Mouse (Mus musculus): ENCODE measurements around the gene Aldh2.
"Not testable (repeated sequence)": the region's sequence is repeated elsewhere in the genome, so short reads cannot be mapped to it uniquely, and the experiment has no call there.

Gene Aldh2

DNA sequence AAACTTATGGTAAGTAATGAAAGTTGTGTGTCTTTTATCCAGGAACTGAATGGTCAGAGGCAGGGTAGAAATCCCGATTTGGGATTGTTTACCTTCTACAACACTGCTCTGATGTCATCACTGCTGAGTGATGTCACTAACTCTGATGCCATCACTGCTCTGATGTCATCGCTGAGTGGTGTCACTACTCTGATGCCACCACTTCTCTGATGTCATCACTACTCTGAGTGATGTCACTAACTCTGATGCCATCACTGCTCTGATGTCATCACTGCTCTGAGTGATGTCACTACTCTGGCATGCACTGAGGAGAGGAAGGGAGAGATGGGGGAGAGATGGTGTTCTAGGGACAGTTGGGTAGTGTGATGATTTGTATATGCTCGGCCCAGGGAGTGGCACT, 31.2 kb downstream of the Aldh2 start:
- no peak for ATAC-seq (ENCODE audit: insufficient number of reproducible peaks, low FRiP score, low TSS enrichment)

DNA sequence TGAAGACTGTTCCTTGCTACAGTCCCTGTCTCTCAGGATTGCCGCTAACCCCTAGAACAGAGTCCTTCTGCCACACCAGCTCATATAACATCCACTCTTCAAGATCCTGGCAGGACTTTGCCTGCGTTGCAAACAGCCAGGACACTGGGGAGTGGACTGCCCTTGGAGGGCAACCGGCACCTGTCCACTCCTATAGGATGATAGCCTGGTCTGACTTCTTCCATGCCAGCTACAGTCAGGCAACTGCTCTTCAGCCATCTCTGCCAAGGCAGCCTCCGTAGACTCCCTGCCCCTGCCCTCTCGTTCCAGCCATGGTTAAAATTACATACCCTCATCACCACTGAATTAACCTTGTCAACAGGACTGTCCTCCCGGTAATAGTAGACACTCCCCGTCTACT, 44.4 kb downstream of the Aldh2 start:
- ATAC-seq (ENCODE audit: insufficient number of reproducible peaks, low FRiP score, low TSS enrichment): no peak

DNA sequence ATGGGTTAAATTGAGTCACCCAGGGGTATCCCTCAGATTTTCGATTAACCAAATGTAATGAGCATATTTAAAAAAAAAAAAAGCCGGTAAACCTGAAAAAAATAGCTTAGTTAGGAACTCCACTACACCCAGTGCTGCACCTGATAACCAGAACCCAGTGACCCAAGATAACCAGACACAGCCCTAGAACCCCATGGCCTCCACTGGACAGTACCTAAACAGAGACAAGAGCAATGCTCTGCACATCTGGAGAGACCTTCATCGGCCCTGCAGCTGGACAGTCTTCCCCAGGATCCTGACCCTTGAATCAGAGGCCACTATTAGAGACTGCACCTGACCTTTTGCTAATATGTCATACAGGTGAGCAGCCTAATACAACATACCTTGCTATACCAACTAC, 46.5 kb downstream of the Aldh2 start:
- ATAC-seq (ENCODE audit: insufficient number of reproducible peaks, low FRiP score, low TSS enrichment): no peak

DNA sequence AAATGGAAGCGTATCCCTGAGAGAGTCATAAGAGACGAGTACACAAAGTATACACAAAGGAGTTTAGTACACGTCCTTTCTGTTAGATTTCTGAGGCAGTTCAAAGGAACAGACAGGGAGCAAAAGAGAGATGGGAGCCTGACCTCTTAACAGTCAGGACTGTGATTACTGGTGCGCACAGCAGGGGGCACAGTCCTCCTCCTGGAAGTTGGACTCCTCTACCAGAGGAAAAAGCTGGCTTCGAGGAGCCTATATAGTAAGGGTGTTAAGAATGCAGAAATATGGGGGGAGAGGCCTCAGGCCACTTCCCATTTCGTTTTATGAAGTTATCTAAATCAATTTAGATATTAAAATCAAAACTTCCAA, 47.1 kb downstream of the Aldh2 start:
- ATAC-seq (ENCODE audit: insufficient number of reproducible peaks, low FRiP score, low TSS enrichment): no peak

DNA sequence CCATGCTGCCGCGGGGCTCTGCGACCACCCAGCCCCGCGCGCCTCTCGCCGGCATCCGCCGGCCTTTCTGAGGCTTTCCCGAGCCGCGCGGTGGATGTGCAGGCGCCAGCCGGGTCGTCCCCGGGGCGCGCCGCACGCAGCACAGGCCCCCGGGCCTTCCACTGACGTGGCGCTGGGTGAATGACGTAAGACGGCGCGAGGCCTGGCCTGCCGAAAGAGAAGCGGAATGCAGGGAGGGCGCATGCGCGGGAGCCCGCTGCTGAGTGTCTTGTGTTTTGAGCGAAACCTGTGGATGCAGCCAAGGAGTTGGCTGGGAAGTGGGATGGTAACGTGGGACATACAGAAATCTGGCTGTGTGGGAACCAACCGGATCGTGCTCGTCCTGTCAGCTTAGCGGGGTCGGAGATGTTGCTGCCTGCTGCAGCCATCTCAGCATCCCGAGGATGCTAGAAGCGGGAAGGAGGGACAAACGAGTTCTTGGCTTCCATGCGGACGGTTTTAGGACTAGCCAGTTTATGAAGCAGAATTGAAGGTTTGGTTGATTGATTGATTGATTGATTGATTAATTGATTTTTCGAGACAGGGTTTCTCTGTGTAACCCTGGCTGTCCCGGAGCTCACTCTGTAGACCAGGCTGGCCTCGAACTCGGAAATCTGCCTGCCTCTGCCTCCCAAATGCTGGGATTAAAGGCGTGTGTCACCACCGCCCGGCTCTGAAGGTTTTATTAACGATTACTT, 47.7 kb downstream of the Aldh2 start, which contains the start of gene Mapkapk5:
TSS of gene Mapkapk5 (minus strand) at position 113 of the 737 bp plus-strand sequence.
- ATAC-seq (ENCODE audit: insufficient number of reproducible peaks, low FRiP score, low TSS enrichment): peak; percentile 91

- peak; percentile 41; the same call in 1 of the 2 replicates for ATAC-seq (ENCODE audit: insufficient number of reproducible peaks, low FRiP score, low TSS enrichment)
These were observed 48.5 kb downstream of the Aldh2 start, which contains the start of the genes Adam1a and Gm42878 for GRCm38 (mm10) chr5:121544910-121545792. TSS of gene Adam1a (minus strand) at chr5:121545482. TSS of gene Gm42878 (minus strand) at chr5:121545482.

DNA sequence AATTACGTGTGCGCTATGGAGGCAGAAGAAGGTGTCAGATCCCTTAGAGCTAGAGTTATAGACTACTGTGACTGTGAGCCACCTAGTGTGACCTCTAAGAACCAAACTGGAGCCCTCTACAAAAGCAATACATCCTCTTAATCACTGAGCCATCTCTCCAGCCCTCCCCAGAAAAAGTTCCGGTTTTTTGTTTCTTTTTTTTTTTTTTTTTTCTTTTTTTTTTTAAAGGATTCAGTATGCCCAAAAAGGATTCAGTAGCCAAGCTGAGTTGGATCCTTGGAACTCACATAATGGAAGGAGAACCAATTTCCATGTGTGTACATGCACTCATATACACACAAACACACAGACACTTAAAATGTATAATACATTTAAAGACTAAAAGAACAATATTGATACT, 50.3 kb downstream of the Aldh2 start:
- no peak for ATAC-seq (ENCODE audit: insufficient number of reproducible peaks, low FRiP score, low TSS enrichment)

- no peak for ATAC-seq (ENCODE audit: insufficient number of reproducible peaks, low FRiP score, low TSS enrichment)
These were observed 52.4 kb downstream of the Aldh2 start for GRCm38 (mm10) chr5:121541235-121541634.

DNA sequence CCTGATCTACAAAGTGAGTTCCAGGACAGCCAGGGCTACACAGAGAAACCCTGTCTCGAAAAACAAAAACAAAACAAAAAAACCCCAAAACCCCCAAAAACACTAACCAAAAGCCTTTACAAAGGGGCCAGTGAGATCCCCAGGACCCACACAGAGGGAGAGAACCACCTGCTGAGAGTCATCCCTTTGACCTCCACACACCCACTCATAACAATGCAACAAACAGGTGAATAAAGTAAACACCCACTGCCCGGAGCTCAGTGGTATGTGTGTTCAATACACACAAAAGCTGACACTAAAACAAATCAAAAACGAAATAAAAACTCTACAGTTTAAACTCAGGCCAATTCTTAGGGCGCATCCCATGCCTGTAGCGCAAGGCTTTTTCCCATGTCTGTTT, 53.6 kb downstream of the Aldh2 start:
- no peak for ATAC-seq (ENCODE audit: insufficient number of reproducible peaks, low FRiP score, low TSS enrichment)

GRCm38 (mm10) chr5:121537588-121537987, 56.0 kb downstream of the Aldh2 start:
- ATAC-seq (ENCODE audit: insufficient number of reproducible peaks, low FRiP score, low TSS enrichment): no peak

- ATAC-seq (ENCODE audit: insufficient number of reproducible peaks, low FRiP score, low TSS enrichment): no peak
These were observed 56.6 kb downstream of the Aldh2 start for GRCm38 (mm10) chr5:121536921-121537555.

GRCm38 (mm10) chr5:121535116-121535515, 58.5 kb downstream of the Aldh2 start:
- ATAC-seq (ENCODE audit: insufficient number of reproducible peaks, low FRiP score, low TSS enrichment): no peak

DNA sequence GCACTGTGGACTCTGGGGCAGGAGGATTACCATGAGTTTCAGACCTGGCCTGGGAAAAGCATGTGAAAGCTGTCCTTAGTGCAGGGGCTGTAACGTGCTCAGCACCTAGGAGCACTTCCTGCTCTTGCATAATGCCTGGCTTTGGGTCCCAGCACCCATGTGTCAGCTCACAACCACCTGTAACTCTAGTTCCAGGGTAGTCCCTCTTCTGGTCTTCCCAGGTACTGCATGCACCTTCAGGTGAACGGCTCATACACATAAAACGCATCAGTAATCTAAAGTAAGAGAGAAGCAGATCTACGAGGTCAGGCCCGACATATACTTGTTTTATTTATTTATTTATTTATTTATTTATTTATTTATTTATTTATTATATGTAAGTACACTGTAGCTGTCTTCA, 59.1 kb downstream of the Aldh2 start:
- no peak for ATAC-seq (ENCODE audit: insufficient number of reproducible peaks, low FRiP score, low TSS enrichment)

DNA sequence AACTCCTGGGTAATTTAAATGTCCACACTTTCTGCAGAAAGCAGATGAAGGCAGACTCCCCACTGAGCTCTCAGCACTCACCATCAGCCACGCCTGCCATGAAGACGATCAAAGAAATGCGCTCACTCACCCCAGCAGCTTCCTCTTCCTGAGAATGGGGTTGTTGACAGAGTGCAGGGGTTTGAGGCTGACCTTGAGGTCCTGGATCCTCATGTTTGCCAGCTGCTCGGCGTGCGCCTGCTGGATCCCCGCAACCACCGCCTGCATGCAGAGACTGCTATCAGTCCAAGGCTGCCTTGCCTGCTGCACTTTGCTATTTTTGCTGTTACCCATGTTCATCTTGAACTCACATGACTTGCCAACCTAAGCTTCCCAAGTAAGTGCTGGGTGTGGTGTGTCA, 66.7 kb downstream of the Aldh2 start:
- ATAC-seq (ENCODE audit: insufficient number of reproducible peaks, low FRiP score, low TSS enrichment): no peak

- no peak for ATAC-seq (ENCODE audit: insufficient number of reproducible peaks, low FRiP score, low TSS enrichment)
These were observed 67.1 kb downstream of the Aldh2 start for GRCm38 (mm10) chr5:121526526-121526925.

GRCm38 (mm10) chr5:121525774-121526450, 67.7 kb downstream of the Aldh2 start:
- ATAC-seq (ENCODE audit: insufficient number of reproducible peaks, low FRiP score, low TSS enrichment): no peak

GRCm38 (mm10) chr5:121519758-121520157, 73.9 kb downstream of the Aldh2 start:
- ATAC-seq (ENCODE audit: insufficient number of reproducible peaks, low FRiP score, low TSS enrichment): not testable (repeated sequence)

- ATAC-seq (ENCODE audit: insufficient number of reproducible peaks, low FRiP score, low TSS enrichment): no peak
These were observed 74.6 kb downstream of the Aldh2 start for GRCm38 (mm10) chr5:121518983-121519382.

All from cerebellum, adult (tissue).